Mouse (Mus musculus) embryonic stem cell, embryonic (primary cell): ENCODE measurements around the gene Olfr1279.
"Not testable (repeated sequence)": the region's sequence is repeated elsewhere in the genome, so short reads cannot be mapped to it uniquely, and the experiment has no call there.

ENCODE experiments used
- CTCF ChIA-PET, 4 experiments: fragments of 300-600 bp in 2 of 4; fragments of 350-600 bp in 2 of 4; sonication (Branson Sonifier 250); formaldehyde crosslinking; loops; one replicate each; lab custom pipeline; 2022; ENCODE audit warnings: inconsistent platforms in 2 of 4; lab: Charles Lee
- POLR2A ChIA-PET, 4 experiments: fragments of 300-600 bp in 2 of 4; fragments of 350-600 bp in 2 of 4; sonication (Branson Sonifier 250); formaldehyde crosslinking; loops; one replicate each; lab custom pipeline; 2022; ENCODE audit warnings: antibody characterized with exemption in 4 of 4, inconsistent platforms in 1 of 4; lab: Charles Lee

The Olfr1279 gene

DNA sequence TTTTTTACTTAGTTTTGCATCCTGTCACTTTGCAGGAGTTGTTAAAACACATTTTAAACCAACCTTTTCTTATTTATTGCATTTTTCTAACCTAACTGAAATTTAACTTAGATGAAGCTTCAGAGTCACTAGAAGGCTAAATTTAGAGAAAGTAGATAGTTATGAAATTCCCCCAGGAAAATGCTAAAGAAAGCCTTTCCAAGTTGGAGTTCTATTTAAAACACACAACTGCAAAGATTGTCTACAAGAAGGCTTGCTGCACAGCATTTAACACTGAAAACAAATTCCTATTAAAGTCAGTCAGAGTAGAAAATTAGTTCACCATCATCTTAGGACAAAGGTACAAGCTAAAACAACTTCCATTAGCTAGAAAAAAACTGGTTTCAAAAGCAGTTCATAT lies at the start of gene Olfr1279:
Gene Olfr1279 (plus strand): TSS at position 262 of the 400 bp plus-strand sequence.
- POLR2A ChIA-PET: no interaction called here
- CTCF ChIA-PET: no interaction called here

DNA sequence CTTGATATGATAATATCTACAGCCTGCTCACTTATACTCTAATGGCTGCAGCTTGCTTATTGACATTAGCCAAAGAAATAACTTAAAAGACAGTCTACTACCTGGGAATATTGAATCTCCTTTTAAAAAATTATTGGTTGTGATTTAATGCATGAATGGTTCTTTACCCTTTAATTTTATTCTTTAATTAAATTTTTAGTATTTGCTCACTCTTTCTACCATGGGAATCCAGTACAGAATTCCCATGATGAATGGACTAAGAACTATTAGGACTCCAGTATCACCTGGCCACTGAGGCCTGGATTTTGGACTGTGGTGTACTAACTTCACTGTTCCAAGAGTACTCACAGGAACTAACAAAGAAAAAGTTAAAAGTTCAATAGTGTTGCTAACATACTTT lies 46.2 kb upstream of the Olfr1279 start, which contains the start of gene Olfr1276:
Gene Olfr1276 (plus strand): TSS at position 301 of the 400 bp plus-strand sequence.
- ChIA-PET POLR2A (no interaction called here), CTCF (no interaction called here)

DNA sequence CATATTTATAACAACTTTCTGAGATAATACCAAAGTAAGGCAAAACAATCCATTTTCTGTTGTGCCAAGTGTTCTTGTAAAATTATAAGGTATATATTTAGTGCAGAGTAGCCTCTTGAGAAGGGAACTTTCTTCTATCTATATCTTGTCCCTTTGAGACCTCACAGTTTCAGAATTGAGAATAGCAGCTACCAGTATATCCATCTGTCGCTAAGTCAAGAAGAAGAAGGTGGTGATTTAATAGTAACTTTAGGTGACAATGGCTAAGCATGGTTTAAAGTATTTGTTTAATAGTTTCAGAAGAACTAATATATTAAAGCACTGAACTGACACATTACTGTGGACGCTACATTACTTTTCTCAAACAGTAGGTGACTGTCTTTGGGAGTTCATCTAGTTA lies 26.4 kb upstream of the Olfr1279 start, which contains the start of gene Olfr1277:
Gene Olfr1277 (minus strand): TSS at position 101 of the 400 bp plus-strand sequence.
- ChIA-PET POLR2A (no interaction called here), CTCF (no interaction called here)

DNA sequence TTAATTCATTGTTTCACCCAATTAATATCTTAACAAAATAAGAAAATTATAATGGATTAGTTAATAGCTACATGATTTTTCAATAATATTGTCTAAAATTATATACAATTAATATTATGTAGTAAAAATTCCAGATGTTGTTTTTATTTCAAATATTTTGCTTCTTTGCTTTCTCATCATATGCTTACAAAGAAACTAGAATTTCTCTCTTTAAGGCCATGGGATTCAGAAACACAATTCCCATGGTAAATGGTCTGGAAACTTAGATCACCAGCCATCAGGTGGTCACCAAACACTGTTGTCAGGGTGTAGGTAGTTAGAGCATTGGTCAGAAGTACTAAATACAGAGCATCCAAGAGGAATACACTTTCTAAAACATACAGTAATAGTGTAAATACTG lies 10.6 kb upstream of the Olfr1279 start, which contains the start of gene Olfr1278:
Gene Olfr1278 (plus strand): TSS at position 301 of the 400 bp plus-strand sequence.
- CTCF ChIA-PET: no interaction called here
- POLR2A ChIA-PET: no interaction called here

DNA sequence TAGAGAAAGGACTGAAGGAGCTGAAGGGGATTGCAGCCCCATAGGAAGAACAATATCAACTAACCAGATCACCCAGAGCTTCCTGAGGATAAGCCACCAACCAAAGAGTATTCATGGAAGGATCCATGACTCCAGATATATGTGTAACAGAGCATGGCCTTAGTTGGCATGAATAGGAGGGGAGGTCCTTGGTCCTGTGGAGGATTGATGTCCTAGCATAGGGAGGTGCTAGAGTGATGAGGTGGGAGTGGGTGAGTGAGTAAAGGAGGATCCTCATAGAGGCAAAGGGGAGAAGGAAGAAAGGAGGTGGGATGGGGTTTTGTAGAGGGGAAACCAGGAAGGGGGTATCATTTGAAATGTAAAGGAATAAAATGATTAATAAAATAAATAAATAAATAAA lies 1.9 kb upstream of the Olfr1279 start:
- POLR2A ChIA-PET: no interaction called here
- CTCF ChIA-PET: no interaction called here

DNA sequence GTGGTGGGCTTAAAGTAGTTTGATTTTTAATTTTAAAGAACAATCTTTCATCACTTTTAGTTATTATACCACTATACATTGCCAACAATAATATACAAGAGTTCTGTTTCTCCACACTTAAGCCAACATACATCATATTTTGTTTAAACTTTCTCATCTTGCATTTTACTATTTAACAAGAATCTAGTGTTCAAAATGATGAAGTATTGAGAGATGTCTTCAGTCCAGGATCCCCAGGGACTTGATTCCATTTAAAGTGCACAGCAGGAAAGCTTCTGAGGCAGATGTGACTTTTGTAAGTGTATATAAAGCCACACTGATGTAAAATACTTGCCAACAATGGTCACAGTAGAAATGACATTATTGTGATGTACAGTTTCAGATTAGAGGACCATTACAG lies 13.3 kb downstream of the Olfr1279 start, which contains the start of gene Olfr1280:
Gene Olfr1280 (plus strand): TSS at position 301 of the 400 bp plus-strand sequence.
- POLR2A ChIA-PET: no interaction called here

DNA sequence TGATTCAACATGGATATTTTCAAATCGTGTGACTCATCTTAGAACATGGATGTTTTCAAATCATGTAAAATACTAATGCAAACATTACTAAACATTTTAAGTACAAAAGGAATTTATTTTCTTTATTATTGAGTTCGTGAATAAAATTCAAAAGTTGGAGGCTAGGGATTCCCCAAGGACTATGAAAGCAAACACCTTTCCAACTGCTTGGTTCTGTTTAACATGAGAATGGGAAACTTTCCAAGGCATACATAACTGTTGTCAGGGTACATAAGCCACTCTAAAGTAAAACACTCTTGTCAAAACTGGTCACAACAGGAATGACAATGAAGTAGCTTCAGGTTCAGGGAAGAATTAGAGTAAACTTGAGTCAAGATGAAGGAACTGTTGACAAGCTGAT lies 25.8 kb downstream of the Olfr1279 start, which contains the start of gene Olfr1281:
Gene Olfr1281 (plus strand): TSS at position 301 of the 400 bp plus-strand sequence.
- CTCF ChIA-PET: no interaction called here

More for the DNA sequence above, 13.3 kb downstream of the Olfr1279 start, which contains the start of gene Olfr1280:
- CTCF ChIA-PET: no interaction called here

DNA sequence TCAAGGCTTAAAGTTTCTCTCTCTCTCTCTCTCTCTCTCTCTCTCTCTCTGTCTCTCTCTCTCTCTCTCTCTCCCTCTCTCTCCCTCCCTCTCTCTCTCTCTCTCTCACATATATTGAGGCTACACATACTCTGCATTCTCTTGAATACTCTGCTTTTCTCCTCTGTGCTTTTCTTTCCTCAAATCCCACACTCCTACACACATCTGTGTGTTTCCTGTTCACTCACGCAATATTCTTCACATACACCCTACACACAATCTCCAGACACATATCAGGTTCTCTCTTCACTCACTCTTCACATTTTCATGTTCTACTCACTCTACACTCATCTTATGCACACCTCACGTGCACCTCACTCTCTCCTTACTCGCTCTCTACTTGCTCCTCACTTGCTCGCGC lies 33.3 kb downstream of the Olfr1279 start:
- POLR2A ChIA-PET, CTCF ChIA-PET: not testable (repeated sequence)

More for the DNA sequence above, 25.8 kb downstream of the Olfr1279 start, which contains the start of gene Olfr1281:
- POLR2A ChIA-PET: no interaction called here

DNA sequence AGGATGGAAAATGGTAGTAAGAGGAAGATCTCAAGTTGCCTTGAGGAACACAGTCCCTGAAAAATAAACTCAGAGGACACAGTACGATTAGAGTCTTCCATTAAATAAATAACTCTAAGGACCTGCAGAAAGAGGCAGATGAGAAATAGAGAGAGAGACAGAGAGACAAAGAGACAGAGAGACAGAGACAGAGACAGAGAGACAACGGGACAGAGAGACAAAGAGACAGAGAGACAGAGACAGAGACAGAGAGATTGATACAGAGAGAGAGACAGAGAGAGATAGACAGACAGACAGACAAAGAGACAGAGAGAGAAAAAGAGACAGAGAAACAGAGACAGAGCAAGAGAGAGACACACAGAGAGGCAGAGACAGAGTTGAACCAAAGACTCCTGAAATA lies 35.5 kb downstream of the Olfr1279 start, which contains the start of gene Olfr1282:
Gene Olfr1282 (minus strand): TSS at position 101 of the 400 bp plus-strand sequence.
- POLR2A ChIA-PET: no interaction called here

More for the DNA sequence above, 35.5 kb downstream of the Olfr1279 start, which contains the start of gene Olfr1282:
- CTCF ChIA-PET: no interaction called here
